Mouse (Mus musculus) frontal cortex, adult (tissue): ENCODE results near the gene Fv1.

Experiments
- ATAC-seq: cut with Nextera tagmentation; 2 replicates; pipeline ENCODE4 v1.9.2; 2017; ENCODE audit warnings: mild to moderate bottlenecking, moderate library complexity, mixed read lengths; ENCODE audit not compliant: low TSS enrichment

The Fv1 gene

GRCm38 (mm10) chr4:147884138-147884537, 15.4 kb downstream of the Fv1 start:
- no peak for ATAC-seq

- no peak for ATAC-seq
Observed at GRCm38 (mm10) chr4:147886158-147886557, 17.4 kb downstream of the Fv1 start.

- no peak for ATAC-seq
Observed at GRCm38 (mm10) chr4:147887277-147887676, 18.5 kb downstream of the Fv1 start.

- no peak for ATAC-seq
Observed at GRCm38 (mm10) chr4:147888237-147888636, 19.5 kb downstream of the Fv1 start.

- peak; percentile 52; the same call in 1 of the 2 replicates for ATAC-seq
Observed at GRCm38 (mm10) chr4:147890341-147890740, 21.6 kb downstream of the Fv1 start.

GRCm38 (mm10) chr4:147895815-147896330, 27.1 kb downstream of the Fv1 start:
- ATAC-seq, result no peak

GRCm38 (mm10) chr4:147896411-147896810, 27.6 kb downstream of the Fv1 start:
- ATAC-seq, result no peak

GRCm38 (mm10) chr4:147897348-147897747, 28.6 kb downstream of the Fv1 start:
- peak; percentile 72 for ATAC-seq

GRCm38 (mm10) chr4:147900452-147900851, 31.7 kb downstream of the Fv1 start:
- no peak for ATAC-seq

- ATAC-seq, result no peak
Observed at GRCm38 (mm10) chr4:147902906-147903500, 34.2 kb downstream of the Fv1 start.

- no peak for ATAC-seq
Observed at GRCm38 (mm10) chr4:147903601-147904000, 34.8 kb downstream of the Fv1 start.

- ATAC-seq, result peak; percentile 94
Observed at GRCm38 (mm10) chr4:147904313-147905089, 35.7 kb downstream of the Fv1 start, which contains the start of gene Mfn2. Gene Mfn2 (minus strand): TSS chr4:147904704.

- ATAC-seq, result 0 out of 2 replicates have a peak, but pooled peaks have one; percentile 17
Observed at GRCm38 (mm10) chr4:147905090-147905659, 36.4 kb downstream of the Fv1 start.

- ATAC-seq, result no peak
Observed at GRCm38 (mm10) chr4:147906230-147906629, 37.5 kb downstream of the Fv1 start.

GRCm38 (mm10) chr4:147909486-147909885, 40.7 kb downstream of the Fv1 start:
- ATAC-seq, result no peak

GRCm38 (mm10) chr4:147918459-147919121, 49.8 kb downstream of the Fv1 start:
- ATAC-seq, result peak; percentile 72; the same call in 1 of the 2 replicates
